Mouse (Mus musculus) thymus, adult 2 months (tissue): ENCODE results near the gene Tmem158. TPM values are rescaled to one million over a fixed set of nuclear protein-coding genes. Genes with fewer than 3 reads are reported as not detected.
A peak's percentile ranks its signal among the peaks of the same experiment; 100 is the strongest.

ENCODE experiments used
- DNase-seq: peaks from one replicate; pipeline ENCODE4 v3.0.0; 2021
- H3K27ac ChIP-seq: fragments of 200-500 bp; 2 replicates; pipeline ENCODE4 v1.5.1; 2012; ENCODE audit warnings: low read length, control low read depth; ENCODE audit not compliant: control insufficient read depth, insufficient read depth
- H3K27me3 ChIP-seq: fragments of 200-500 bp; 2 replicates; pipeline ENCODE4 v1.6.1; 2012; ENCODE audit warnings: mild to moderate bottlenecking, low read length, moderate library complexity, mixed read lengths; ENCODE audit not compliant: control insufficient read depth, insufficient read depth
- H3K36me3 ChIP-seq: fragments of 200-500 bp; 2 replicates; pipeline ENCODE4 v1.6.1; 2012; ENCODE audit warnings: mild to moderate bottlenecking, low read length, moderate library complexity; ENCODE audit not compliant: control insufficient read depth, insufficient read depth
- H3K4me1 ChIP-seq: fragments of 200-500 bp; replicated peaks from 2 replicates; pipeline ENCODE4 v1.6.1; 2012; ENCODE audit warnings: low read length; ENCODE audit not compliant: control insufficient read depth, insufficient read depth
- H3K4me3 ChIP-seq: fragments of 200-500 bp; 2 replicates; pipeline ENCODE4 v1.5.1; 2012; ENCODE audit warnings: mild to moderate bottlenecking, low read length, control low read depth, moderate library complexity; ENCODE audit not compliant: control insufficient read depth, insufficient read depth
- CTCF ChIP-seq: fragments of 200-500 bp; IDR thresholded peaks from 2 replicates; pipeline ENCODE4 v1.5.1; 2012; ENCODE audit warnings: mild to moderate bottlenecking, control low read depth, low read length, moderate library complexity, borderline replicate concordance; ENCODE audit not compliant: control insufficient read depth, poor library complexity, insufficient read depth; ENCODE audit errors: extremely low read depth
- POLR2A ChIP-seq: fragments of 200-500 bp; IDR thresholded peaks from 2 replicates; pipeline ENCODE4 v1.6.1; 2012; ENCODE audit warnings: mild to moderate bottlenecking, low read length, control low read depth, moderate library complexity; ENCODE audit not compliant: control insufficient read depth, poor library complexity, insufficient read depth; ENCODE audit errors: extremely low read depth
- WGBS: fragments of 180-500 bp; shearing (Covaris S2); methylation state at CpG from one replicate; pipeline ENCODE4 v1.1.7; 2018; 5-methylcytosine and 5-hydroxymethylcytosine counted together
- polyA plus RNA-seq: library from polyadenylated mRNA; depleted of rRNA; stranded (reverse); fragments of >200 nt; gene quantifications from 2 replicates; pipeline ENCODE4 v1.2.3, GENCODE M21; 2012; rRNA removed

The Tmem158 gene
- polyA plus RNA-seq, result 14.1 and 22.0 TPM in 2 replicates

DNA sequence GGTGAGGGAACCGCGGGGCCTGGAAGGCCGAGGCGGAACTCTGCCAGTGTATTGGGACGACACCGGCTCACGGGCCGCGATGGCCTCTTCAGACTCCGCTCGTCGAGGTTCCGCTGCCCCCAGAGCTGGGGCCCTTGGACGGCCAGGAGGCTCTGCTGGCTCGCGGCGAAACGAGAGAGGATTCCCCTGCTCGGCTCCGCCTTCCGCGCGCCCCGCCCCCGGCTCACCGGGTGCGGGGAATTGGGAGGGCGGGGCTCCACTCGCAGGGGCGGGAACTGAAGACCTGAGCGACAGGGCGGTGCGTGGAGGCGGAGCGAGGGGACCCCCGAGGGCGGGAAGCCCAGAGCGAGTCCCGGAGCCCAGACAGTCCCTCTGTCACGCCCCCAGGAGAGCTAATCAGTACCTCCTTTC lies at the start of gene Tmem158:
Gene Tmem158 (minus strand): TSS at position 154 of the 411 bp plus-strand sequence.
- DNase-seq, result peak; percentile 90
- TF ChIP-seq POLR2A (0 out of 2 replicates have a peak, but pooled peaks have one; percentile 18), CTCF (no peak)
- H3K27me3 ChIP-seq, result peaks cover 6% of the 10 kb centered on the region; the same call in 1 of the 2 replicates
- no peaks in the 10 kb centered on the region for H3K36me3 ChIP-seq
- H3K27ac ChIP-seq, result no peak within 1 kb of the TSS
- H3K4me1 ChIP-seq, result peaks cover 12% of the 10 kb centered on the region
- peak within 1 kb of the TSS; percentile 77 for H3K4me3 ChIP-seq
- WGBS, result under 1% methylated on average over 40 of the region's 40 CpGs

GRCm38 (mm10) chr9:123309685-123310365 lies 49.3 kb upstream of the Tmem158 start:
- no peak for DNase-seq
- H3K4me3 ChIP-seq, result no peak overlapping the region
- no peaks in the 10 kb centered on the region for H3K4me1 ChIP-seq
- H3K36me3 ChIP-seq, result no peaks in the 10 kb centered on the region
- WGBS, result 89% methylated on average over 2 of the region's 2 CpGs
- H3K27me3 ChIP-seq, result no peaks in the 10 kb centered on the region
- TF ChIP-seq POLR2A (no peak), CTCF (no peak)
- H3K27ac ChIP-seq, result no peak overlapping the region

- no peak for DNase-seq
- Histone ChIP-seq H3K4me1 (no peaks in the 10 kb centered on the region), H3K27ac (no peak overlapping the region), H3K4me3 (no peak overlapping the region), H3K27me3 (no peaks in the 10 kb centered on the region), H3K36me3 (no peaks in the 10 kb centered on the region)
- TF ChIP-seq CTCF (no peak), POLR2A (no peak)
- 68% methylated on average over 5 of the region's 5 CpGs for WGBS
Observed at GRCm38 (mm10) chr9:123309073-123309472, 48.5 kb upstream of the Tmem158 start.

DNA sequence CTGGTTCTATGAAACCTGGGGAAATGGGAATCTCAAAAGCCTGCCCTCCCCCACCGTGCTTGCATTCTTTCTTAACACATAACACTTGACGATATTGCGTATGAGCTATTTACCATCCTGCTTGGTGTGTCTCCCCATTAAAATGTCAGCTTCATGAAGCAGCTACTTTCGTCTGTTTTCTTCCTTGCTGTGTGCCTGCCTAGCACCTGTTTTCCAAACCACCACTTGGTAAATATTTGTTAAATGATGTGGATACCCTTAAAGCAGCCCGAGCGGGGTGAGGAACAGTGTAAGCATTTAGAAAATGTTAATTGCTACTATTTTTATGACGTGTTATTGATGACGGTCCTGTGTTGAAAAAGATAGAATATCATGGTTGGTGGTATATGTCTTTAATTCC lies 44.4 kb upstream of the Tmem158 start:
- no peaks in the 10 kb centered on the region for H3K27me3 ChIP-seq
- H3K27ac ChIP-seq, result no peak overlapping the region
- H3K4me3 ChIP-seq, result no peak overlapping the region
- DNase-seq, result no peak
- no peak for TF ChIP-seq CTCF
- TF ChIP-seq POLR2A, result no peak
- H3K36me3 ChIP-seq, result no peaks in the 10 kb centered on the region
- no peaks in the 10 kb centered on the region for H3K4me1 ChIP-seq
- WGBS, result 96% methylated on average over 8 of the region's 8 CpGs

DNA sequence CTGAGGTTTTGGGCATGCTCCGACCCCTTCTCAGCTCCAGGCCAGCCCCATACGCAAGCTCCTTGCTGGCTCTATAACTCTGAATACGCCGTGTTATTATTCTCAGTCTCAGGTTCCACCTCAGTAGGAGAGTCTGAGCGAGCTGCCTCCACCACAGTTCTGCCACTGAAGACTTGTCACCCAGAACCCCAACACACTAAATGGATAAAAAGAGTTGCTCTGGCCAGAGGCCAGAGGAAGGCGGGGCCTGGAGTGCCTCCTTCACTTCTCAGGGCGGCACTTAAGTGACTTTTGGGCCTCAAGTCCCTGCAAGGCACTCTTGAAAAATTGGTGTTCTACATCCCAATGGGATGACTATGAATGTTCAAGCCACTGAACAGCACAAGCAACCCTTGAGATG lies 43.4 kb upstream of the Tmem158 start:
- 95% methylated on average over 7 of the region's 7 CpGs for WGBS
- no peaks in the 10 kb centered on the region for H3K27me3 ChIP-seq
- no peak for TF ChIP-seq CTCF
- TF ChIP-seq POLR2A, result no peak
- no peaks in the 10 kb centered on the region for H3K36me3 ChIP-seq
- H3K27ac ChIP-seq, result no peak overlapping the region
- no peak for DNase-seq
- no peaks in the 10 kb centered on the region for H3K4me1 ChIP-seq
- no peak overlapping the region for H3K4me3 ChIP-seq

DNA sequence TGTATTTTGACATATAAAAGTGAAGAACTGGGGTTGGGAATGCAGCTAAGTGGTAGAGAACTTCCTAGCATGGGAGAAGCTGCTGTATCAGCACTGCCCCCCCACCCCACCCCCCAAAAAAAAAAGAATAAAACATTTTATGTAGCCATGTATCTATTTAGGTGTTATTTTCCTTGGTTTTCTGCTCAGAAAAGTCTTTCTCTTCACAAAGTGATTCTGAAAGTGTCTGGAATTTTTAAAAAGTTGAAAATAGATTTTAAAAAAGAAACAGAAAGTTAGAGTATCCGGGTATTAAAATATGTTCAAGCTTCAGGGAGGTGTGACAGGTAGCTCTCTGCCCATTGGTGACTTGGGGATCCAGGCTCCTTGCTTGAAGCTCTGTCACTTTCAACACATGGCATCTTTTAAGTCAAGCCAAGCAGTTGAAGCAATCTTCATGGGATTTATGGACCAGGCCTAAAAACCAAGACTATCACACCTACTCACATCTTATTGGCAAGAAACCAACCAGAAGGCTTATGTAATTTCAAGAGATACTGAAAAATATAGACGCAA lies 42.3 kb upstream of the Tmem158 start:
- H3K27me3 ChIP-seq, result no peaks in the 10 kb centered on the region
- TF ChIP-seq CTCF, result no peak
- H3K27ac ChIP-seq, result no peak overlapping the region
- H3K36me3 ChIP-seq, result no peaks in the 10 kb centered on the region
- no peaks in the 10 kb centered on the region for H3K4me1 ChIP-seq
- DNase-seq, result no peak
- no peak overlapping the region for H3K4me3 ChIP-seq
- WGBS, result 88% methylated on average over 2 of the region's 2 CpGs

- H3K27me3 ChIP-seq, result no peaks in the 10 kb centered on the region
- H3K36me3 ChIP-seq, result no peaks in the 10 kb centered on the region
- H3K27ac ChIP-seq, result no peak overlapping the region
- no peak for DNase-seq
- 98% methylated on average over 7 of the region's 7 CpGs for WGBS
- no peaks in the 10 kb centered on the region for H3K4me1 ChIP-seq
- TF ChIP-seq POLR2A (no peak), CTCF (no peak)
- no peak overlapping the region for H3K4me3 ChIP-seq
Observed at GRCm38 (mm10) chr9:123297862-123298261, 37.3 kb upstream of the Tmem158 start.
